Mouse (Mus musculus): ENCODE results near the gene Rap1a.

DNA sequence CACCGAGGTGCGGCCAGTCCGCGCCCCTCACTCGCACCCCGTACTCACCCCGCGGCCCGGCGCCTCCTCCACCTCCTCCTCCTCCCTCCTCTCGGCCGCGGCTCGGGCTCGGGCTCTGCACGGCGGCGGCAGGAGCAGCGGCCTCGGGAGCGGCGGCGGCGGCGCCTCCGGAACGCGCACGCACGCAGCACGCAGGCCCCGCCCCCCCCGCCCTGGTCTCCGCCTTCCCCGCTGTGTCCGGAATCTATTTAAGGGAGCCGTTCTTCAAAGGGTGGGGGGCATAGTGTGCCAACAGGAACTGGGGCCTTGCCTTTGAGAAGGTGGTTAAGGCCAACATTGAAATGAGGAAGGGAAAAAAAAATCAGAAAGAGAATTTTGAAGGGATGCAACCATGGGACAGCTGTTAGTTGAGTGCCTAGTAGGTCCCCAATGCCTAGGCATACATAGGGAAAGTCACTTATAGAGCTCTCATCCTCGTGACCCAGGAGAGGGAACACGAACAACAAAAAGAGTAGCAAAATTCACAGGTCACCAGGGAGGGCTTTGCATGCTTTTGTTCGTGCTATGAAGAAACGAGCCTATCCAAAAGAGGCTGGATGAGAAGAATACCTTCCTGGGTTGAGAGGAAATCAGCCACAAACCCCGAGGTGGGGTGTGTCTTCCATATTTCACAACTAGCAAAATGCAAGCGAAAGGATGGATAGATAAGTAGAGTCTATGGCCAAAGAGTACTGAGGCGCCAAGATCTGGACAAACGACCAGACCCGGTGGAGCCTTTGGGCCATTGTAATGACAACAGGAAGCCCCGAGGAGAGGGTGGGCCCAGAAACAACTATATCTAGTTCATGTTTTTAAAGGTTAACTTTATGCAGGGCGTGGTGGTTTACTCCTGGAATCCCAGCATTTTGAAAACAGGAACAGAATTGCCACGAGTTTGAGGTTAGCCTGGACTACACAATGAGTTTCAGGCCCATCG lies at the start of gene Rap1a:
- peak; percentile 55; the same call in 1 of the 2 replicates for TF ChIP-seq POLR2A (IDR thresholded peaks at IDR 0.05; ENCODE audit: insufficient read depth, low read depth, low read length)
- no peak for TF ChIP-seq CTCF (IDR thresholded peaks at IDR 0.05)
- TF ChIP-seq EP300 (IDR thresholded peaks at IDR 0.05; ENCODE audit: insufficient read depth, low read depth, low read length), result peak; percentile 46; the same call in 1 of the 2 replicates

All from heart, adult 2 months (tissue).